Mouse (Mus musculus) ES-E14 (cell line): Measurements from ENCODE around the gene Lrg1.

Source experiments
- CHD2 ChIP-seq: IDR thresholded peaks from 2 replicates; pipeline ENCODE4 v1.6.1; 2014; ENCODE audit warnings: mild to moderate bottlenecking, low read depth, low read length, inconsistent platforms
- HCFC1 ChIP-seq: IDR thresholded peaks from 2 replicates; pipeline ENCODE4 v1.6.1; 2012; ENCODE audit warnings: low read length, inconsistent platforms, borderline replicate concordance; ENCODE audit not compliant: insufficient read depth
- MAFK ChIP-seq: IDR thresholded peaks from 2 replicates; pipeline ENCODE4 v1.6.1; 2014; ENCODE audit warnings: mild to moderate bottlenecking, low read depth, low read length, inconsistent platforms; ENCODE audit not compliant: insufficient read depth
- ZC3H11A ChIP-seq: IDR thresholded peaks from 2 replicates; pipeline ENCODE4 v1.6.1; 2012; ENCODE audit warnings: low read depth, mild to moderate bottlenecking, inconsistent platforms, low read length, borderline replicate concordance
- ZNF384 ChIP-seq: IDR thresholded peaks from 2 replicates; pipeline ENCODE4 v1.6.1; 2012; ENCODE audit warnings: low read depth, low read length, inconsistent platforms

DNA sequence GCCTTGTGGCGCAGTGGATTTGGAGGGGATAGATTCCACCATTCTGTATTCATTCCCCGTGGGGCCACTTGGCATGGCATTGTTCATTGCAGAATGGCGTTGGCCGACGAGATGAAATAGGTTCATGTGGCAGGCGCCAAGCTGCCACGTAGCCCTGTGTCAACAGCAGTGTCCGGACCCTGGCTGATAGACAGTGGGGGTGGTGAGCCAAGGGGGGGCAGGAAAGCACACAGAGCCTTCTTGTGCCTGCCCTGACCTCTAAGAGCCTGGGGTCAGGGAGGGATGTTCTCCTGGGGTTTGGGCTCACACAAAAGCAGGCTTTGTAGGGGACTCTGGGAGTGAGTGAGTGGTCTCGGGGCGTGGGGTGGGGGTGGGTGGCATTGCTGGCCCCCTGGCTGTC lies 48.8 kb upstream of the Lrg1 start:
- TF ChIP-seq MAFK = no peak
- no peak for TF ChIP-seq HCFC1
- TF ChIP-seq CHD2 = no peak
- no peak for TF ChIP-seq ZNF384
- no peak for TF ChIP-seq ZC3H11A
